Mouse (Mus musculus) cortical plate, adult 2 months (tissue): Measurements from ENCODE around the gene Eif4e1b.

Experiments
- CTCF ChIP-seq: fragments of 200-500 bp; IDR thresholded peaks from 2 replicates; pipeline ENCODE4 v1.5.1; 2011; ENCODE audit warnings: mild to moderate bottlenecking, control low read depth, low read length; ENCODE audit not compliant: insufficient read depth; ENCODE audit errors: extremely low read depth
- POLR2A ChIP-seq: fragments of 200-500 bp; IDR thresholded peaks from 2 replicates; pipeline ENCODE4 v1.6.1; 2011; ENCODE audit warnings: mild to moderate bottlenecking, low read length, control low read depth; ENCODE audit not compliant: insufficient read depth; ENCODE audit errors: extremely low read depth

DNA sequence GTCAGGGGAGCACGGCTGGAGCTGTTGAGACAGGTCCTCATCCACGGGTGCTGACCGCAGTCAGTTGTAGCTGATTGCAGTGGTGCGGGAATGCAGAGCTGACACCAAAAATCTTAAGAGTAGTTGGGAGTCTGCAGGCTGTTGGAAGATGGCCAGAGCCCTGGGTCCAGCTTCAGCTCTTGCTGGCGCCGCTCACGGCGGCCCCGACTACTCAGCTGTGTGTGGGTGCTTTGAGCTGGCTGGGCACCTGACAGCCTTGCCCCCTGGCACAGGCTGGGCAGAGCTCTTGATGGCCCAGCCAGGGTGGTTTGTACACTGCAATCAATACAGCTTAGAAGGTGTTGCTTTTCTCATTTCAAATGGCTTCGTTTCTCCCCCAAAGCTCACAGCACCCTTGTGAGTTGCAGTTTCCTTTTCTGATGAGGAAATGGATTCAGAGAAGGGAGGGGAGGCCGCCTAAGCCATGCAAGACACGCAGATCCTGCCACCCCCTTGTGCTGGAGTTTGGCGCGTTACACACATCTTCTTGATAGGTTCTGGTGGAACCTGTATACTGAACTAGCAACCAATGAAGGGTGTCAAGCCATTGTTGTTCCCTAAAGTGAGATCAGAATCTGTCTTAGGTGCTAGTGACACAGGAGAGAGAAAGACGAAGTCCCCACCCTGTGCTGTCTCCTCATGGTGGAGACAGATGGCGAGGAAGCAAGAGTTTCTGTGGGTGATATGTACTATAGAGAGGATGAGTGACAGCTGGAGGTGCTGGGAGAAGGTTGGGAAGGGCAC, 14.3 kb downstream of the Eif4e1b start:
- no peak for TF ChIP-seq POLR2A
- TF ChIP-seq CTCF: no peak
